Comparison of ENCODE assay signal across 13 mouse cellular contexts in the genomic region with DNA sequence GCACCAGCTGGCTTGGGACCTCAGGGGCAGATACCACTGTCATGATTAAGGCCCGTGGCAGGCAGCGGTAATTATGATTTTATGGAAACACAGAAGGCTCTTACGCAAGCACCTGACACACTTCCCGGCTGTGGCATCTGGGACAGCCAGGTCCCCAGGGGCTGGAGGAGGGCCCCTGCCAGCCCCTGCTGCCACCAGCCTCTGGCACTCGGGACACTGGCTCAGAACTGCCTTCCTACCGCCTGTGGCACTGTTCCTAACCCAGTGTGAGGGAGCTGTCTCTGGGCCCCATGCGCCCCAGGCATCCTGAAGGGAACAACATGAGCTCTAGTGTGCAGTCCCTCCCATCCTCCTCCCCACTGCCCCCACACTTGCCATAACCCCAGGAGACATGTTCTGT. TPM values are rescaled to one million over a fixed set of nuclear protein-coding genes. Genes with fewer than 3 reads are reported as not detected.
A peak's percentile ranks its signal among the peaks of the same experiment; 100 is the strongest.
DNase-seq lines count a peak whose midpoint lies in the region; ATAC-seq and TF ChIP-seq lines count a peak whose summit lies in the region.
"Had no signal": no experiment of that assay in that cellular context is flagged by ENCODE, and none has a peak within 500 bp of the region (broad histone marks: within the 10 kb centered on the region; RNA-seq: fewer than 3 reads in every experiment).

No protein-coding gene starts in this region.

- peaks cover 14% of the 10 kb centered on the region for H3K27me3 ChIP-seq in midbrain, embryonic 13.5 days
- H3K27me3 ChIP-seq in midbrain, embryonic 15.5 days (replicated peaks) = no peaks in the 10 kb centered on the region; the same call in none of the 2 replicates
- no peaks in the 10 kb centered on the region for H3K27me3 ChIP-seq in myocyte (ENCODE audit: control insufficient read depth, insufficient read depth, insufficient read length)

- TF ChIP-seq POLR2A in myocyte (IDR thresholded peaks at IDR 0.05; ENCODE audit: insufficient read length, low read depth) = no peak

- peak; percentile 74 for DNase-seq in adrenal gland, postnatal 10 days
- DNase-seq in adrenal gland, adult 18-20 months (ENCODE audit: low spot score in 2 of 2) = no peak
- peak; percentile 71 for DNase-seq in brain, adult 2 months (ENCODE audit: low read depth, low spot score)
- no peak for DNase-seq in lung, postnatal 36 days
- DNase-seq in ovary, postnatal 14 days (ENCODE audit: low spot score) = no peak
- DNase-seq: right cerebral cortex, postnatal 4 days had no signal

- no peak overlapping the region for H3K4me3 ChIP-seq in midbrain, embryonic 13.5 days (replicated peaks)
- H3K4me3 ChIP-seq in midbrain, embryonic 15.5 days = no peak overlapping the region
- no peak overlapping the region for H3K4me3 ChIP-seq in myocyte
- H3K4me3 ChIP-seq: embryonic facial prominence, embryonic 12.5 days had no signal

- 59% methylated on average over 7 of the region's 7 CpGs for WGBS in midbrain, embryonic 13.5 days
- WGBS in midbrain, embryonic 15.5 days = 43% methylated on average over 7 of the region's 7 CpGs

- H3K79me2 ChIP-seq in myocyte (ENCODE audit: control insufficient read depth, insufficient read depth) = no peaks in the 10 kb centered on the region

- 0 out of 2 replicates have a peak overlapping the region, but pooled peaks have one; percentile 5 for H3K9ac ChIP-seq in midbrain, embryonic 13.5 days (replicated peaks)
- H3K9ac ChIP-seq in midbrain, embryonic 15.5 days = no peak overlapping the region
- H3K9ac ChIP-seq: embryonic facial prominence, embryonic 12.5 days; liver, embryonic 14.5 days had no signal

- ATAC-seq in midbrain, embryonic 13.5 days = no peak
- ATAC-seq in midbrain, embryonic 15.5 days (replicated peaks) = no peak
- ATAC-seq: forebrain, embryonic 16.5 days had no signal

- H3K27ac ChIP-seq in midbrain, embryonic 13.5 days = no peak overlapping the region; the same call in 1 of the 2 replicates
- H3K27ac ChIP-seq in midbrain, embryonic 15.5 days = no peak overlapping the region
- H3K27ac ChIP-seq: embryonic facial prominence, embryonic 12.5 days; liver, embryonic 14.5 days; macrophage had no signal

- peaks cover 12% of the 10 kb centered on the region for H3K4me1 ChIP-seq in midbrain, embryonic 13.5 days (replicated peaks)
- peaks cover 9% of the 10 kb centered on the region; the same call in 1 of the 2 replicates for H3K4me1 ChIP-seq in midbrain, embryonic 15.5 days
- H3K4me1 ChIP-seq: embryonic facial prominence, embryonic 12.5 days had no signal

- no peaks in the 10 kb centered on the region for H3K36me3 ChIP-seq in midbrain, embryonic 13.5 days
- H3K36me3 ChIP-seq in midbrain, embryonic 15.5 days (replicated peaks) = no peaks in the 10 kb centered on the region
- H3K36me3 ChIP-seq in myocyte (ENCODE audit: control insufficient read depth, insufficient read depth) = no peaks in the 10 kb centered on the region
- H3K36me3 ChIP-seq: embryonic facial prominence, embryonic 12.5 days had no signal

- H3K4me2 ChIP-seq in midbrain, embryonic 13.5 days (replicated peaks) = no peak overlapping the region
- H3K4me2 ChIP-seq in midbrain, embryonic 15.5 days = no peak overlapping the region
- H3K4me2 ChIP-seq in myocyte (ENCODE audit: low read depth) = peak overlapping the region; percentile 42
- H3K4me2 ChIP-seq: embryonic facial prominence, embryonic 12.5 days had no signal

- H3ac ChIP-seq in myocyte (ENCODE audit: control insufficient read depth, insufficient read length) = no peak overlapping the region

- H3K9me3 ChIP-seq in midbrain, embryonic 13.5 days = no peaks in the 10 kb centered on the region
- H3K9me3 ChIP-seq in midbrain, embryonic 15.5 days = no peaks in the 10 kb centered on the region
- H3K9me3 ChIP-seq: embryonic facial prominence, embryonic 12.5 days had no signal

TF ChIP-seq in myocyte, 11 proteins besides CTCF, POLR2A, EP300 and RAD21:
- TF ChIP-seq USF1 (IDR thresholded peaks at IDR 0.05; ENCODE audit: low read depth) = no peak
- no peak for TF ChIP-seq MYOD1 (IDR thresholded peaks at IDR 0.05; ENCODE audit: control insufficient read depth in 1 of 3, insufficient read length in 2 of 3, low read depth in 2 of 3)
- peak; percentile 83 for TF ChIP-seq CEBPB (IDR thresholded peaks at IDR 0.05; ENCODE audit: insufficient read depth, poor library complexity, severe bottlenecking)
- peak in 1 of 3 experiments; percentile 9 for TF ChIP-seq MYOG (IDR thresholded peaks at IDR 0.05; ENCODE audit: control insufficient read depth in 1 of 3, insufficient read depth in 1 of 3, insufficient read length in 2 of 3, low read depth in 2 of 3)

RNA-seq across cellular contexts. Expression of a gene that starts 6.4 kb away (rescaled TPM):
- 1 to 10 TPM; 1.8 to 3.1 TPM for total RNA-seq in adrenal gland, postnatal 10 days (2021)
- total RNA-seq in adrenal gland, adult 18-20 months (2021) = 10 to 100 TPM in 1 of 2 experiments, 1 to 10 TPM in 1; 5.0 to 12.3 TPM
- 1.6 and 1.7 TPM in 2 replicates for polyA plus RNA-seq in midbrain, embryonic 13.5 days (2015; fragmentation: Nextera tagmentation; extraction: Ambion mirVana)
- polyA plus RNA-seq in midbrain, embryonic 15.5 days (2015; fragmentation: Nextera tagmentation; extraction: Ambion mirVana) = 2.6 and 3.9 TPM in 2 replicates
- 41.7 TPM for polyA plus RNA-seq in myocyte (2012; fragmentation: generic; extraction: Trizol)
- polyA plus RNA-seq: liver, embryonic 14.5 days had no signal

RNA-seq across cellular contexts. Expression of a gene that starts 33.2 kb away (rescaled TPM):
- 1,000 to 10,000 TPM; 1,275 to 1,278 TPM for total RNA-seq in adrenal gland, postnatal 10 days (2021)
- 1,000 to 10,000 TPM; 1,100 to 1,184 TPM for total RNA-seq in adrenal gland, adult 18-20 months (2021)
- polyA plus RNA-seq in midbrain, embryonic 13.5 days (2015; fragmentation: Nextera tagmentation; extraction: Ambion mirVana) = 699 and 710 TPM in 2 replicates
- 622 and 634 TPM in 2 replicates for polyA plus RNA-seq in midbrain, embryonic 15.5 days (2015; fragmentation: Nextera tagmentation; extraction: Ambion mirVana)
- polyA plus RNA-seq in myocyte (2012; fragmentation: generic; extraction: Trizol) = 2,972 TPM

RNA-seq across cellular contexts. Expression of a gene that starts 36.8 kb away (rescaled TPM):
- total RNA-seq in adrenal gland, postnatal 10 days (2021) = 10 to 100 TPM; 11.7 to 29.3 TPM
- 10 to 100 TPM in 1 of 2 experiments, 1 to 10 TPM in 1; 8.6 to 10.1 TPM for total RNA-seq in adrenal gland, adult 18-20 months (2021)
- 49.8 and 51.8 TPM in 2 replicates for polyA plus RNA-seq in midbrain, embryonic 13.5 days (2015; fragmentation: Nextera tagmentation; extraction: Ambion mirVana)
- polyA plus RNA-seq in midbrain, embryonic 15.5 days (2015; fragmentation: Nextera tagmentation; extraction: Ambion mirVana) = 72.0 and 75.2 TPM in 2 replicates
- 163 TPM for polyA plus RNA-seq in myocyte (2012; fragmentation: generic; extraction: Trizol)

Comparison
In these comparisons a context has a peak if more than half of its experiments do, and no peak if none do; other contexts are left out.
1. DNase-seq: peak in adrenal gland, postnatal 10 days (single experiment) and brain, adult 2 months (single experiment); none in adrenal gland, adult 18-20 months (0 of 2), lung, postnatal 36 days (single experiment) and ovary, postnatal 14 days (single experiment).